Mouse (Mus musculus) inflammation-experienced regulatory T-cells, adult 6 months (primary cell): ENCODE measurements around the gene Slc26a3. TPM values are rescaled to one million over a fixed set of nuclear protein-coding genes. Genes with fewer than 3 reads are reported as not detected.

Experiments
- ATAC-seq: one replicate; pipeline ENCODE4 v1.8.0; 2017
- polyA plus RNA-seq, 3 experiments: library from polyadenylated mRNA; unstranded; fragments of 100-300 nt; shearing (Covaris generic); gene quantifications; one replicate each; pipeline ENCODE4 v1.2.1; 2017

Slc26a3 gene
- polyA plus RNA-seq, 3 experiments from 2014 or later: not detected

DNA sequence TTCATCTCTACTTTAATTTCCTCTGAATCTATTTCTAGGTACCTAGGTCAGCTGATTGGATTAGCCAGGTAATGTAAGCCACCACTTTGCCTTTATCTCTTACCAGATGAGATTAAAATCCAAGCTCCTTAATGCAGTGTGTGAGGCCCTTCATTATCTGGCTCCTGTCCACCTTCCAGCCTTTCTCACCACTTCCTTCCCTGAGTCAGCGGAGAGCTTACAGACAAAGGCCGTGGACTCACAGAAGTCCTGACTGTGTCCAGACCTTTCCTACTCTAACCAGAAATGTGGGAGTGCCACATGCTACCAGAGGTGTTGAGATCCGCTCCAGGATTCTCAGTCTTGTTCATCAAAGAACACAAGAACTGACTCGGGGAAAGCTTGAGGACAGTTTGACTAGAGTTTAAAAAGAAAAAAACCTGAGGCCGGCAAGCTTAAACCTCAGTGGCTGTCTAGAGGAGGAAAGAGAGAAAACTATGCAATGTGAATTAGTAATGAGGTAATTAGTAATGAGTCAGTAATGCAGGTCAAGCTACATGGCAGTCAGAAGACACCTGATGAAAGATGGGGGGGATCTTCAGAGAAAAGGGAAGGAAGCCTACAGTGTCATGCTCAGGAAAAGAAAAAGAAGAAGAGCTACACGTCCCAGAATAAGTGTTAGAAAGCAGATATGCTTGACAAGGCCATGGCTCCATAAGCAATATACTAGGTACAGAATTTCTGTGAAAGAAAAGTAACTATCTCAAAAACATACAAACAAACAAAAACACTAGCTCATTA lies 123.2 kb downstream of the Slc26a3 start:
- no peak for ATAC-seq

DNA sequence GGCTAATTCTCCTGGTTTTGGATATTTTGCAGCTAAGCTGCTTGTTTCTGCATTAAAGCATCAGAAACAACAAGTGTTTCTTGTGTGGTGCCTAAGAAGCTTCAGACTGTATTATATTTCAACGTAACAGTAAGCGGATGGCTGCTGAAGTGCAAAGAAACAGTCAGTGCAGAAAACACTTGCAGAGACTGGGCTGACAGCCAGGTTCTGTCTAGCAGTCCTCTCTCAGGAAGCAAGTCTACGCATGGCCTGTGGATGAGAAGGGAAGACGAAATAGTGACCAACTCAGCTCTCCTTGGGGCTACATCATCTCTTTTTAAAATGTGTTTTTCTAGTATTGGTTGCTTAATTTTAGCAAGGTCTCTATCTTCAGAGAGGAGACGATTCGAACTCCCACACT lies 129.4 kb downstream of the Slc26a3 start:
- no peak for ATAC-seq

DNA sequence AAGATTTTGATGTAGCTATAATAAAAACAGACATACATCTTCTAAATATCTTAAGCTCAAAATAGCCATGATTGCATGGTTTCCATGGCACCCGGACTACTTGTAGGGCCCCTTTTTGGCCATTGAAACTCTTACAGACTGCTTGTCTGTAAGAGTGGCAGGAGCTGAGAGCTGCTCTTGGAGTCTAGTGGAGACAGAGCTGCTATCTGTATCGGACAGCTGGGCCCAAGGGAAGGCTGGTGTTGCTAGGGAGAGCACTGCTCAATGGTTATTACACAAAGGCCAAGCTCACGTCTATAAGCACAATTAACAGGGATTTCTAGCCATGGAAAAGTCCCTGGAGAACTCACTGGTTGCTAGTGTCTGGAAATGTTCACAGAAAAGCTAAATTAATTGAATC lies 130.7 kb downstream of the Slc26a3 start:
- no peak for ATAC-seq

Other genes starting within 250 kb of the Slc26a3 start
- not detected for gene Gm6993, start 150.1 kb upstream of the Slc26a3 start, polyA plus RNA-seq
- not detected for gene Lamb1, start 125.6 kb upstream of the Slc26a3 start, polyA plus RNA-seq
- gene Dld, start 39.4 kb upstream of the Slc26a3 start, polyA plus RNA-seq: 100 to 1,000 TPM in 1 of 3 experiments, 10 to 100 TPM in 2; 92.6 to 105 (median 93.2) TPM
- 10 to 100 TPM; 28.9 to 31.9 (median 30.2) TPM for gene Cbll1, start 108.7 kb downstream of the Slc26a3 start, polyA plus RNA-seq
- gene Slc26a4, start 169.1 kb downstream of the Slc26a3 start, polyA plus RNA-seq: not detected
- gene Bcap29, start 243.8 kb downstream of the Slc26a3 start, polyA plus RNA-seq: 10 to 100 TPM; 79.3 to 85.8 (median 82.8) TPM